Mouse (Mus musculus) lung, postnatal 0 days (tissue): ENCODE measurements around the gene Gm3952. TPM values are rescaled to one million over a fixed set of nuclear protein-coding genes. Genes with fewer than 3 reads are reported as not detected.

Experiments used
- ATAC-seq: fragments of 200-750 bp; cut with Nextera tagmentation; 2 replicates; pipeline ENCODE4 v1.8.0; 2017; ENCODE audit warnings: moderate library complexity
- DNase-seq: peaks from one replicate; pipeline ENCODE4 v3.0.0-alpha.2; 2016; ENCODE audit warnings: low spot score
- H3K27ac ChIP-seq: fragments of 300-500 bp; sonication (generic); 2 replicates; pipeline ENCODE4 v1.5.1; 2014; ENCODE audit warnings: antibody characterized with exemption, mild to moderate bottlenecking, low read length, mixed read lengths
- H3K27me3 ChIP-seq: fragments of 300-500 bp; sonication (generic); replicated peaks from 2 replicates; pipeline ENCODE4 v1.6.1; 2014; ENCODE audit warnings: low read length, mixed read lengths; ENCODE audit not compliant: insufficient read depth
- H3K36me3 ChIP-seq: fragments of 300-500 bp; sonication (generic); 2 replicates; pipeline ENCODE4 v1.6.1; 2014; ENCODE audit warnings: low read length, mixed read lengths; ENCODE audit not compliant: insufficient read depth
- H3K4me1 ChIP-seq: fragments of 300-500 bp; sonication (generic); 2 replicates; pipeline ENCODE4 v1.6.1; 2014; ENCODE audit warnings: antibody characterized with exemption, low read depth, low read length, mixed read lengths; ENCODE audit not compliant: insufficient read depth
- H3K4me2 ChIP-seq: fragments of 300-500 bp; sonication (generic); replicated peaks from 2 replicates; pipeline ENCODE4 v1.6.1; 2014; ENCODE audit warnings: low read depth, mild to moderate bottlenecking, low read length, moderate library complexity, mixed read lengths
- H3K4me3 ChIP-seq: fragments of 300-500 bp; sonication (generic); 2 replicates; pipeline ENCODE4 v1.5.1; 2014; ENCODE audit warnings: low read depth, low read length
- H3K9ac ChIP-seq: fragments of 300-500 bp; sonication (generic); replicated peaks from 2 replicates; pipeline ENCODE4 v1.6.1; 2014; ENCODE audit warnings: low read depth, mild to moderate bottlenecking
- H3K9me3 ChIP-seq: fragments of 300-500 bp; sonication (generic); 2 replicates; pipeline ENCODE4 v1.6.1; 2016; ENCODE audit warnings: low read length, mixed read lengths
- CTCF ChIP-seq: IDR thresholded peaks from 2 replicates; pipeline ENCODE4 v1.5.1; 2016; ENCODE audit warnings: antibody characterized with exemption, mild to moderate bottlenecking
- EP300 ChIP-seq: IDR thresholded peaks from 2 replicates; pipeline ENCODE4 v1.6.1; 2016; ENCODE audit warnings: antibody characterized with exemption, mild to moderate bottlenecking, control low read depth
- WGBS: fragments of 180-500 bp; shearing (Covaris S2); extraction: QIAGEN DNeasy Blood & Tissue Kit; methylation state at CpG from one replicate; pipeline ENCODE4 v1.1.7; 2014; 5-methylcytosine and 5-hydroxymethylcytosine counted together
- polyA plus RNA-seq: library from polyadenylated mRNA; unstranded; fragments of >200 nt; fragmentation: Nextera tagmentation; extraction: Ambion mirVana; gene quantifications from 2 replicates; pipeline ENCODE4 v1.2.1, GENCODE M21; 2015

Gm3952 gene
- polyA plus RNA-seq, 1 experiment from 2014 or later = not detected

GRCm38 (mm10) chr8:128696701-128697397 is 101.6 kb downstream of the Gm3952 start:
- H3K4me3 ChIP-seq = no peak overlapping the region
- DNase-seq (no peak), ATAC-seq (no peak)
- no peak overlapping the region for H3K4me2 ChIP-seq
- H3K4me1 ChIP-seq = 0 out of 2 replicates have a peak, but pooled peaks cover 6% of the 10 kb centered on the region
- H3K9me3 ChIP-seq = no peaks in the 10 kb centered on the region
- H3K36me3 ChIP-seq = no peaks in the 10 kb centered on the region
- H3K9ac ChIP-seq = no peak overlapping the region
- H3K27ac ChIP-seq = no peak overlapping the region
- H3K27me3 ChIP-seq = no peaks in the 10 kb centered on the region
- TF ChIP-seq CTCF (no peak), EP300 (no peak)
- WGBS = 83% methylated on average over 1 of the region's 1 CpGs

Other genes starting within 250 kb of the Gm3952 start
- gene Itgb1, start 113.0 kb downstream of the Gm3952 start, polyA plus RNA-seq = 344 and 369 TPM in 2 replicates